Mouse (Mus musculus) T-helper 2 cell (primary cell): ENCODE results near the gene Rbp7.

Experiments
- in situ Hi-C: fragments of 300-600 bp; cut with MboI, MseI; formaldehyde crosslinking; loops from one replicate; pipeline ENCODE4 v1.15.1; 2025; ENCODE audit warnings: high pct_unique_total_duplicates

Rbp7 gene

DNA sequence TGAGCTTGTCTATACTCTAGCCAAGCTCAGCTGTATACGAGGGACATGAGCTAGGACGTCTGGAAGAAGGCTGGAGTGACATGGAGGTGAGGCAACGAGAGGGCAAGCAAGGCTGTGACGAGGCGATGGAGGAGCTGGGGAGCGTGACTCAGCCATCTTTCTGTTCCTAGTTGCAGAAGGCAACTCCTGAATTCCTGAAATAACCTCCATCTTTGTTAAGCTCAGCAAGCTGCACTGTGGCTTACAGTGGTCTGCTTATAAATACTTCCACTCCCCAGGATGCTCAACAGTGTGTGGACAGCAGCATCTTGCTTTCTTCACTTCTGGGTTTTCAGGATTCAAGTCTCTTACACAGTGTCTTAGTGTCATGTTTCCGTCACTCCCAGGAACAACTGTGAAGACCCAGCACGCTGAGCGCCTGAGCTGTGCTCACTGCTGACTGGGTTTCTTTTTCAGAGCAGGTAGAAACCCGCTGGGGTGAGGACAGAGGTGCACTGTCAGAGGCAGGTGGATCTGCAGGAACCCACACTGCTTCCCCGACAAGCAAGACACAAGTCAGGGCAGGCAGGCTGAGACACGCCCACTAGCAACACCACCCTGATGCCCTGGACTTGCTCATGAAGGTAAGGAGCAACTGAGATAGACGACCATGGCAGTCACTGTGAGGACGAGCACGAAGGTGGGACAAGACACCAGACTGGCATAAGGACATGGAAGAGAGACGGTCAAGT, 48.9 kb downstream of the Rbp7 start:
- in situ Hi-C loops: no loop called here

DNA sequence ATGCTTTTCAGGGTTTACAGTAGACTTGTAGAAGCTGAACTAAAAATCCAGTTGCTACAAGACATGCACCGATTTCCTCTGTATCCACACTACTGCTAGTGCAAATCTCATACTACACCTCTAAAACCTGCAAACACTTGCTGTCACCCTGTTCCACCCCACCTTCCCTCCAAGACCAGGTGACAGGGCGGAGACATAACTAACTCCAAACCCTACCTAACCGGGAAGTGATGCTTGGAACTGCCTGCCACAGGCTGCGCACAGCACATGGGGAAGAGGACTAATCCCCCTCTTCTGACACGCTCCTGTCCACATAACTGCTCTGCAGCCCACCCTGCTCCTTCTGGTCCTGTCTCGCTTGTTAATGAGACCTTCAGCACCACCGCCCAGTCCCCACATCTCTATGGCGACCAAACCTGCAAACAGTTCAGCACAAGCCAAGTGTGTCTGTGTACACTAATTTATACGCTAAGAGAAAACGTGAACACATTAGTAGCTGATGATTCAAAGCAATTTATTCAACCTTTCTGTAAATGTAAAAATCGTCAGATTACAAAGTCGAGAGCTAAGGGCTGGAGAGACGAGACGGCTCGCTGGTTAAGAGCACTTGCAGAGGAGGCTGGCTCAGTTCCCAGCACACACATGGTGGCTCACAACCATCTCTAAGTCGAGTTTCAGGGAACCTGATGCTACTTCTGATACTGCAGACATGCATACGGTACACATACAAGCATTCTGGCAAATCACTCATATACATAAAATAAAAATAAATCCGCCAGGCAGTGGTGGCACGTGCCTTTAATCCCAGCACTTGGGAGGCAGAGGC, 49.9 kb downstream of the Rbp7 start:
- in situ Hi-C loops: no loop called here

DNA sequence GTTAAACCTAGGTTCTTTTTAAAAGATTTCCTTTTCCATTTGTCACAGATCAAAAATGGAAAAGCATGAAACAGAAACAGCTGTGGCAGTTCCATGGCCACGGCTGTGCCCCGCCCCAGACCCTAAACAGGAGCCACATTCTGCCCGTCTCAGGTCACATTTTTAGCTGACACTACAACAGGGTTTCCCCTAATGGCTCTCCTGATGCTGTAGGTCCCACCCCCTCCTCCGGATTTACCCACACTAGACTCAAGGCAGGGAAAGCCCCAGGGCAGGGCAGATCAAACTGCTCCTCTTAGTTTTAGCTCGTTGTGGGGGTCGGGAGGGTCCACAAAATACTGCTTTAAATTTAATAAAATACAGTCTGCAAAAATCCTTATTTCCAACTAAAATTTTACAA, 51.7 kb downstream of the Rbp7 start:
- in situ Hi-C loops: no loop called here

DNA sequence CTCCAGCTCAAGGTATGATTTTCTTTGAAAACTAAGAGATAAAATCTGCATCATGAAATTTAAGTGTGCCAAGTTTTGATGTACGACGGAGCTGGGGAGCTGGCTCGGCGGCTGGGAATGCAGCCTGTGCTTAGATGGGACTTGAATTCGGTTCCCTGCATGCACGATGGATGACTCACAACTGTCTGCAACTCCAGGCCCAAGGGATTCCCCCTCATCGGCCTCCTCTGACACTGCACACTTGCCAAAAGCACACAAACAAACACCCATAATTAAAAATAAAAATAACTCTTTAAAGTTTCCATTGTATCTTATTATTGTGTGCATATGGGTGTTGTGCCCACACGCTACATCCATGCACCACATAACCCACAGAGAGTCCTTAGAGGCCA, 53.2 kb downstream of the Rbp7 start:
- in situ Hi-C loops: no loop called here

DNA sequence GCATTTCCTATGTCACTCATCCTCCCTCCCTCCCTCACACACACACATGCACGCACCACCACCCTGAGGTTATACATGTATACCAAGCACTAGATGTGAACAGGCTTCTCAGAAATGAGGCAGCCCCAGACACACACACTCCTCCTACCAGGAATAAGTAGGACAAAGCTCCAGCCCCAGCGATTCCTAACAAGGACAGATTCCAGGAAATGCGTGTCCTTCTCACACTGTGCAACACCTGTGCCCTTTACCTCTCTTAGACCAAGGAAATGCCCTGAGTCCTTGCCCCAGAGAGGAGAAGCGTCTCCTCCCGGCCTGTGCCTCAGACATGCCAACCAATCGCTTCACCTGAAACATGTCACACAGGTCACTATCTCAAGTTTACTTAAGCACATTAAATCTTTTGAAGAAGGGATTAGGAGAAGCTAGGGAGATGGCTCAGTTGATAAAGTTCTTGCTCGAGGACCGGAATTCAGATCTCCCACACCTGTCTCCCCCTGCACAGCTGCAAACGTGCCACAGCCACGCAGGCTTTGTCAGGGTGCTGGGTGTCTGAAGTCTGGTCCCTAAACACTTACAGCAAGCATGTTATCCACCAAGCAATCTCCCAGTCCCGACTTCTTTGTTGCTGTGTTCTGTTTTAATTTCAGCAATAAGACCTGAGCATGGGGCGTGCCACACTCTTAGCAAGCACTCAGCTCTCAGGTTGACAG, 53.7 kb downstream of the Rbp7 start:
- in situ Hi-C loops: no loop called here
